21 mouse cellular contexts compared by ENCODE assay signal in genomic region chr4:124691455-124691854, GRCm38 (mm10). TPM values are rescaled to one million over a fixed set of nuclear protein-coding genes. Genes with fewer than 3 reads are reported as not detected.
DNase-seq lines count a peak whose midpoint lies in the region; ATAC-seq and TF ChIP-seq lines count a peak whose summit lies in the region.
"Had no signal": no experiment of that assay in that cellular context is flagged by ENCODE, and none has a peak within 500 bp of the region (broad histone marks: within the 10 kb centered on the region; RNA-seq: fewer than 3 reads in every experiment).

No protein-coding gene starts in this region.

- peak overlapping the region; percentile 22; the same call in 1 of the 2 replicates for H3K9ac ChIP-seq in forebrain, postnatal 0 days
- H3K9ac ChIP-seq in forebrain, embryonic 14.5 days (ENCODE audit: low read length) = no peak overlapping the region
- H3K9ac ChIP-seq in kidney, embryonic 15.5 days = no peak overlapping the region
- H3K9ac ChIP-seq: lung, embryonic 14.5 days; neural tube, embryonic 12.5 days had no signal

- H3K4me2 ChIP-seq in forebrain, postnatal 0 days (ENCODE audit: low read depth) = no peak overlapping the region
- no peak overlapping the region for H3K4me2 ChIP-seq in forebrain, embryonic 14.5 days (ENCODE audit: low read length)
- 0 out of 2 replicates have a peak overlapping the region, but pooled peaks have one; percentile 76 for H3K4me2 ChIP-seq in kidney, embryonic 15.5 days
- peak overlapping the region; percentile 52 for H3K4me2 ChIP-seq in myocyte (ENCODE audit: low read depth)
- H3K4me2 ChIP-seq: neural tube, embryonic 12.5 days had no signal

- 85% methylated on average over 8 of the region's 8 CpGs for WGBS in forebrain, postnatal 0 days
- 90% methylated on average over 8 of the region's 8 CpGs for WGBS in forebrain, embryonic 14.5 days
- WGBS in kidney, embryonic 15.5 days = 82% methylated on average over 8 of the region's 8 CpGs

- no peaks in the 10 kb centered on the region for H3K9me3 ChIP-seq in forebrain, postnatal 0 days (ENCODE audit: low read length)
- H3K9me3 ChIP-seq in forebrain, embryonic 14.5 days (replicated peaks; ENCODE audit: control insufficient read depth, low read length) = no peaks in the 10 kb centered on the region
- H3K9me3 ChIP-seq in kidney, embryonic 15.5 days (replicated peaks) = no peaks in the 10 kb centered on the region
- H3K9me3 ChIP-seq: neural tube, embryonic 12.5 days had no signal

- H3ac ChIP-seq in myocyte (ENCODE audit: control insufficient read depth, insufficient read length) = no peak overlapping the region

- TF ChIP-seq POLR2A in bone marrow macrophage, adult 2 months (IDR thresholded peaks at IDR 0.05; ENCODE audit: borderline replicate concordance, low read depth, low read length) = no peak
- no peak for TF ChIP-seq POLR2A in myocyte (IDR thresholded peaks at IDR 0.05; ENCODE audit: insufficient read length, low read depth)

- H3K36me3 ChIP-seq in forebrain, postnatal 0 days (ENCODE audit: insufficient read depth) = 0 out of 2 replicates have a peak, but pooled peaks cover 13% of the 10 kb centered on the region
- H3K36me3 ChIP-seq in forebrain, embryonic 14.5 days (ENCODE audit: control insufficient read depth, insufficient read depth, low read length) = peaks cover 17% of the 10 kb centered on the region; the same call in 1 of the 2 replicates
- H3K36me3 ChIP-seq in kidney, embryonic 15.5 days = peaks cover 19% of the 10 kb centered on the region
- H3K36me3 ChIP-seq in myocyte (ENCODE audit: control insufficient read depth, insufficient read depth) = peaks cover 5% of the 10 kb centered on the region
- H3K36me3 ChIP-seq: neural tube, embryonic 12.5 days had no signal

- no peaks in the 10 kb centered on the region; the same call in 1 of the 2 replicates for H3K27me3 ChIP-seq in forebrain, postnatal 0 days (ENCODE audit: insufficient read depth, low read length)
- no peaks in the 10 kb centered on the region for H3K27me3 ChIP-seq in forebrain, embryonic 14.5 days (replicated peaks; ENCODE audit: control insufficient read depth, insufficient read depth, low read length)
- 0 out of 2 replicates have a peak, but pooled peaks cover 6% of the 10 kb centered on the region for H3K27me3 ChIP-seq in kidney, embryonic 15.5 days
- no peaks in the 10 kb centered on the region for H3K27me3 ChIP-seq in myocyte (ENCODE audit: control insufficient read depth, insufficient read depth, insufficient read length)

- no peak for TF ChIP-seq CTCF in forebrain, postnatal 0 days (IDR thresholded peaks at IDR 0.05; ENCODE audit: low read depth)
- no peak for TF ChIP-seq CTCF in bone marrow macrophage, adult 2 months (IDR thresholded peaks at IDR 0.05; ENCODE audit: low read depth, low read length)

- DNase-seq in forebrain, postnatal 0 days = no peak
- no peak for DNase-seq in forebrain, embryonic 14.5 days (ENCODE audit: low spot score)
- no peak for DNase-seq in kidney, postnatal 36 days
- no peak for DNase-seq in urinary bladder, postnatal 4 days (ENCODE audit: low spot score in 2 of 2)
- DNase-seq in ovary, postnatal 14 days (ENCODE audit: low spot score) = no peak
- DNase-seq: adrenal gland, adult 2 months; cerebellum, adult 18-20 months; gastrocnemius, postnatal 10 days; heart, postnatal 14 days; kidney, adult 18-20 months; left cerebral cortex, postnatal 4 days; lung, embryonic 14.5 days; thymus, adult 2 months had no signal

- H3K4me1 ChIP-seq in forebrain, postnatal 0 days (ENCODE audit: insufficient read depth) = 0 out of 2 replicates have a peak, but pooled peaks cover 7% of the 10 kb centered on the region
- H3K4me1 ChIP-seq in forebrain, embryonic 14.5 days (ENCODE audit: control insufficient read depth, insufficient read depth, low read length) = peaks cover 5% of the 10 kb centered on the region; the same call in 1 of the 2 replicates
- peaks cover 38% of the 10 kb centered on the region for H3K4me1 ChIP-seq in kidney, embryonic 15.5 days
- peaks cover 31% of the 10 kb centered on the region for H3K4me1 ChIP-seq in bone marrow macrophage, adult 2 months (ENCODE audit: control insufficient read depth, insufficient read depth, low read length)

- no peak for ATAC-seq in forebrain, postnatal 0 days
- no peak for ATAC-seq in forebrain, embryonic 14.5 days
- no peak for ATAC-seq in kidney, embryonic 15.5 days (replicated peaks; ENCODE audit: low FRiP score)
- ATAC-seq: forebrain, embryonic 16.5 days; hindbrain, postnatal 0 days; midbrain, embryonic 16.5 days had no signal

- no peak overlapping the region for H3K4me3 ChIP-seq in forebrain, postnatal 0 days (ENCODE audit: low read depth, low read length)
- H3K4me3 ChIP-seq in forebrain, embryonic 14.5 days (ENCODE audit: low read depth, low read length) = no peak overlapping the region
- H3K4me3 ChIP-seq in kidney, embryonic 15.5 days (replicated peaks) = no peak overlapping the region
- 0 out of 2 replicates have a peak overlapping the region, but pooled peaks have one; percentile 5 for H3K4me3 ChIP-seq in bone marrow macrophage, adult 2 months (ENCODE audit: insufficient read depth, low read length)
- H3K4me3 ChIP-seq in myocyte = no peak overlapping the region
- H3K4me3 ChIP-seq: neural tube, embryonic 12.5 days had no signal

- H3K27ac ChIP-seq in forebrain, postnatal 0 days (ENCODE audit: low read depth, low read length) = no peak overlapping the region
- no peak overlapping the region for H3K27ac ChIP-seq in forebrain, embryonic 14.5 days (ENCODE audit: low read depth, low read length)
- peak overlapping the region; percentile 30; the same call in 1 of the 2 replicates for H3K27ac ChIP-seq in kidney, embryonic 15.5 days
- H3K27ac ChIP-seq in bone marrow macrophage, adult 2 months (ENCODE audit: insufficient read depth, low read depth, low read length) = no peak overlapping the region; the same call in 1 of the 2 replicates
- H3K27ac ChIP-seq: hindbrain, postnatal 0 days; neural tube, embryonic 12.5 days had no signal

- H3K79me2 ChIP-seq in myocyte (ENCODE audit: control insufficient read depth, insufficient read depth) = peaks cover 50% of the 10 kb centered on the region

TF ChIP-seq in myocyte, 11 proteins besides CTCF, POLR2A, EP300 and RAD21 (continues in another document):
- no peak for TF ChIP-seq SRF (IDR thresholded peaks at IDR 0.05; ENCODE audit: control insufficient read depth, insufficient read length, low read depth)
- TF ChIP-seq REST (IDR thresholded peaks at IDR 0.05; ENCODE audit: insufficient read depth, insufficient read length) = no peak
- TF ChIP-seq CEBPB (IDR thresholded peaks at IDR 0.05; ENCODE audit: insufficient read depth, poor library complexity, severe bottlenecking) = no peak
- TF ChIP-seq TCF12 (IDR thresholded peaks at IDR 0.05; ENCODE audit: insufficient read depth, poor library complexity, severe bottlenecking) = no peak
- TF ChIP-seq MAX (IDR thresholded peaks at IDR 0.05; ENCODE audit: low read depth) = no peak
- TF ChIP-seq POLR2AphosphoS2 (IDR thresholded peaks at IDR 0.05; ENCODE audit: insufficient read length, low read depth) = no peak
- no peak for TF ChIP-seq USF1 (IDR thresholded peaks at IDR 0.05; ENCODE audit: low read depth)
- no peak for TF ChIP-seq E2F4 (IDR thresholded peaks at IDR 0.05; ENCODE audit: insufficient read depth)

RNA-seq across cellular contexts. Expression of gene Utp11, which starts 1.9 kb away (rescaled TPM):
- total RNA-seq in forebrain, postnatal 0 days (2014; rRNA removed) = 14.2 and 16.2 TPM in 2 replicates
- polyA plus RNA-seq in forebrain, postnatal 0 days (2015; fragmentation: Nextera tagmentation; extraction: Ambion mirVana) = 30.9 and 33.0 TPM in 2 replicates
- 34.5 and 42.0 TPM in 2 replicates for polyA plus RNA-seq in forebrain, embryonic 14.5 days (2014; fragmentation: Nextera tagmentation; extraction: Ambion mirVana)
- 78.5 and 81.9 TPM in 2 replicates for polyA plus RNA-seq in kidney, embryonic 15.5 days (2015; fragmentation: Nextera tagmentation; extraction: Ambion mirVana)
- polyA plus RNA-seq in bone marrow macrophage, adult 2 months (2012; ENCODE audit: insufficient read depth, insufficient read length, missing spikeins) = 45.8 and 49.4 TPM in 2 replicates
- polyA plus RNA-seq in myocyte (2012; fragmentation: generic; extraction: Trizol) = 36.2 TPM

RNA-seq across cellular contexts. Expression of gene Fhl3, which starts 9.0 kb away (rescaled TPM):
- total RNA-seq in forebrain, postnatal 0 days (2014; rRNA removed) = 2.5 and 3.0 TPM in 2 replicates
- polyA plus RNA-seq in forebrain, postnatal 0 days (2015; fragmentation: Nextera tagmentation; extraction: Ambion mirVana) = 1.4 and 2.0 TPM in 2 replicates
- 1.4 TPM in 2 replicates for polyA plus RNA-seq in forebrain, embryonic 14.5 days (2014; fragmentation: Nextera tagmentation; extraction: Ambion mirVana)
- 8.4 and 12.4 TPM in 2 replicates for polyA plus RNA-seq in kidney, embryonic 15.5 days (2015; fragmentation: Nextera tagmentation; extraction: Ambion mirVana)
- 149 and 167 TPM in 2 replicates for polyA plus RNA-seq in bone marrow macrophage, adult 2 months (2012; ENCODE audit: insufficient read depth, insufficient read length, missing spikeins)
- polyA plus RNA-seq in myocyte (2012; fragmentation: generic; extraction: Trizol) = 110 TPM

RNA-seq across cellular contexts. Expression of gene Sf3a3, which starts 23.1 kb away (rescaled TPM):
- total RNA-seq in forebrain, postnatal 0 days (2014; rRNA removed) = 46.3 and 54.4 TPM in 2 replicates
- 68.3 and 84.1 TPM in 2 replicates for polyA plus RNA-seq in forebrain, postnatal 0 days (2015; fragmentation: Nextera tagmentation; extraction: Ambion mirVana)
- 118 TPM in 2 replicates for polyA plus RNA-seq in forebrain, embryonic 14.5 days (2014; fragmentation: Nextera tagmentation; extraction: Ambion mirVana)
- 171 and 175 TPM in 2 replicates for polyA plus RNA-seq in kidney, embryonic 15.5 days (2015; fragmentation: Nextera tagmentation; extraction: Ambion mirVana)
- polyA plus RNA-seq in bone marrow macrophage, adult 2 months (2012; ENCODE audit: insufficient read depth, insufficient read length, missing spikeins) = 44.4 and 47.6 TPM in 2 replicates
- 41.6 TPM for polyA plus RNA-seq in myocyte (2012; fragmentation: generic; extraction: Trizol)

RNA-seq across cellular contexts. Expression of gene Pou3f1, which starts 34.8 kb away (rescaled TPM):
- total RNA-seq in forebrain, postnatal 0 days (2014; rRNA removed) = 19.7 and 30.5 TPM in 2 replicates
- polyA plus RNA-seq in forebrain, postnatal 0 days (2015; fragmentation: Nextera tagmentation; extraction: Ambion mirVana) = 20.2 and 31.1 TPM in 2 replicates
- polyA plus RNA-seq in forebrain, embryonic 14.5 days (2014; fragmentation: Nextera tagmentation; extraction: Ambion mirVana) = 14.8 and 15.3 TPM in 2 replicates
- 0.62 and 0.69 TPM in 2 replicates for polyA plus RNA-seq in kidney, embryonic 15.5 days (2015; fragmentation: Nextera tagmentation; extraction: Ambion mirVana)
- not detected in 2 replicates for polyA plus RNA-seq in bone marrow macrophage, adult 2 months (2012; ENCODE audit: insufficient read depth, insufficient read length, missing spikeins)
- polyA plus RNA-seq in myocyte (2012; fragmentation: generic; extraction: Trizol) = 0.01 TPM
- total RNA-seq: megakaryocyte progenitor cell, adult 5-6 weeks had no signal

RNA-seq across cellular contexts. Expression of gene Inpp5b, which starts 50.2 kb away (rescaled TPM):
- total RNA-seq in forebrain, postnatal 0 days (2014; rRNA removed) = 17.9 and 21.7 TPM in 2 replicates
- polyA plus RNA-seq in forebrain, postnatal 0 days (2015; fragmentation: Nextera tagmentation; extraction: Ambion mirVana) = 8.0 and 11.2 TPM in 2 replicates
- 20.8 and 22.1 TPM in 2 replicates for polyA plus RNA-seq in forebrain, embryonic 14.5 days (2014; fragmentation: Nextera tagmentation; extraction: Ambion mirVana)
- 29.6 and 33.7 TPM in 2 replicates for polyA plus RNA-seq in kidney, embryonic 15.5 days (2015; fragmentation: Nextera tagmentation; extraction: Ambion mirVana)
- 29.4 and 33.8 TPM in 2 replicates for polyA plus RNA-seq in bone marrow macrophage, adult 2 months (2012; ENCODE audit: insufficient read depth, insufficient read length, missing spikeins)
- polyA plus RNA-seq in myocyte (2012; fragmentation: generic; extraction: Trizol) = 25.1 TPM

Comparison
In these comparisons a context has a peak if more than half of its experiments do, and no peak if none do; other contexts are left out.
1. H3K4me2 ChIP-seq: peak in kidney, embryonic 15.5 days (single experiment) and myocyte (single experiment); none in forebrain, postnatal 0 days (single experiment) and forebrain, embryonic 14.5 days (single experiment).